Mouse (Mus musculus) activated CD4-positive, CD25-positive, alpha-beta regulatory T cell, adult 9 weeks (primary cell): Measurements from ENCODE around the gene Fn1. TPM values are rescaled to one million over a fixed set of nuclear protein-coding genes. Genes with fewer than 3 reads are reported as not detected.

Source experiments
- polyA plus RNA-seq: library from polyadenylated mRNA; unstranded; fragments of 100-300 nt; shearing (Covaris generic); gene quantifications from one replicate; pipeline ENCODE4 v1.2.1, GENCODE M21; 2017

Fn1 gene
- 0.37 TPM for polyA plus RNA-seq

DNA sequence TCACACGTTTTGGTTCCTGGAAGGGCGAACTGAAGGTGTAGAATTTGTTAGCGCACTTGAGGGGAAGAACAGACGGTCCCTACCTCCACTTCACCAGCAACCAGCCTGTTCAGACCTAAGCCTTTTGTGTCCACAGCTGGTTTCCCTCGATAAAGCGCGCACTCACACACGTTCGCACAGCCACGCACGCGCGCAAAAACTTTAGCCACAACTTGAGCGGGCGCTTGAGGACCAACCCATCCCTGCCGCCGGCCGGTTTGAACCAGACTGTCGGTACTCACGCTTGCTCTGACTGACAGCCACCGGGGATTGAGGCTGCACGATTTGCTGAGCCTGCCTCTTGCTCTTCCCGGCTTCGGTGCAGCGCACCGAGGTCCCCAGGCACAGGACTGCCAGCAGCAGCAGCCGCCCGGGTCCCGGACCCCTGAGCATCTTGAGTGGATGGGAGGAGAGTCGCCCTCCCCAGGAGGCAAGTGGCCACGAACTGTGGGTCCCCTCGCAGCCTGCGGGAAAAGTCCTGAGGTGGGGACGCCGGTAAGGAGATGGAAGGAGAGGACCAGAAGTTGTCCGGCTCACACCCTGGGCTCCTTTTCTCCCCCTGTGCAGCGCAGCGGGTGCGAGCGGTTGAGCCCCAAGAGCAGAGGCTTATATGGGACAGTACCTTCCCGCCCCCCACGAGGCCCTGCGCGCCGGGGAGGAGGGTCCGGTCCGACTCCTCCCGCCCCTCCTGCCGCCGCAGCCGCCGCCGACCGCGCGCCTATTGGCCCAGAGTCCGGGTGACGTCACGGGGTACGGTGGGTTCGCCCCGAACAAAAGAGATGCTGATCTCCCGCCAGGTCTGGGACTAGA, at the start of gene Fn1:
Gene Fn1, minus strand, starts transcription at position 650 of the 849 bp plus-strand sequence.

GRCm38 (mm10) chr1:71556688-71557612, 96.0 kb downstream of the Fn1 start, which contains the start of gene Atic:
Gene Atic (plus strand): TSS chr1:71557150.

Other genes starting within 250 kb of the Fn1 start
- gene Abca12, start 238.3 kb downstream of the Fn1 start, polyA plus RNA-seq: not detected
- 31.0 TPM for gene Atic, start 96.0 kb downstream of the Fn1 start, polyA plus RNA-seq